Mouse (Mus musculus) large intestine, adult 2 months (tissue): ENCODE measurements around the gene Pdk2. TPM values are rescaled to one million over a fixed set of nuclear protein-coding genes. Genes with fewer than 3 reads are reported as not detected.

ENCODE experiments used
- DNase-seq: peaks from one replicate; pipeline ENCODE4 v3.0.0-alpha.2; 2012; ENCODE audit warnings: low read depth, low spot score
- WGBS: fragments of 180-500 bp; shearing (Covaris S2); methylation state at CpG from one replicate; pipeline ENCODE4 v1.1.7; 2018; 5-methylcytosine and 5-hydroxymethylcytosine counted together
- polyA plus RNA-seq: library from polyadenylated mRNA; depleted of rRNA; stranded (reverse); fragments of >200 nt; gene quantifications from 2 replicates; pipeline ENCODE4 v1.2.3, GENCODE M21; 2012

Pdk2 gene
- polyA plus RNA-seq, 1 experiment = 47.3 TPM

DNA sequence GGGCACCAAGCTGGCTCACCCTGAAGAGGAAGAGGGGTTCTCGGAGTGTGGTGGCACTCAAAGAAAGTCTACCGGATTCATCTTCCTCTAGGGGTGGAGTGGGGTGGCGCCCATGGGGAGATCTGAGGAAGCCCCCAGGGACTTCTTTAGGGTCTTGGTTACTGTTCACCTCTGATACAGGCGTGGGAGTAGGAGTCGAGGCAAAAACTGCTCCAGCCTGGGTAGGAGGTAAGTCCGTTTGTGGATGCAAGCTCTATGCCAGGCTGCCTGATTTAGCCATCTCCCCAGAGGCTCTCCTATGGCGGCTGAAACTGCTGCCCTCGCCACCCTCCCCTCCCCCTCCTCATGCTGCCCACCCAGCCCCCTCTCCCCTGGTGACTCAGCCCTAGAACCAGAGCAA lies 31.0 kb upstream of the Pdk2 start:
- WGBS = 81% methylated on average over 8 of the region's 8 CpGs
- no peak for DNase-seq

DNA sequence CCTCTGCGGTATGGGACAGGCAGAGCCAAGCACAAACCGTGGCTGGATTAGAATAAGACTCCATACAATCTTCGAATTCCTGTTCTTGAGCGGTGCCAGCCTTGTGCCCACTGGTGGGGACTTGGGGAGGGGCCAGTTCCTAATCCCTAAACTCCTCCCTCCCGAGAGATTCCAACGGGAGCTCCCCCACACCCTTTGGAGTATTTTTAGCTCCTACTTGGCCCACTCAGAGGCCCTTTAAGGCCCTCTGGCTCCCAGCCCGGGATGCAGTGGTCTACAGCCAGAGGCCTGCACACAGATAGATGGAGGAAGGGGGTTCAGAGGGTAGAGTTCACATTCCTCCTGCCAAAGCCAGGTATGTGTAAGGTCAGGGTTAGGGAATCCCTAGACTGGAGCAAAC lies 30.1 kb upstream of the Pdk2 start:
- WGBS = 65% methylated on average over 7 of the region's 7 CpGs

DNA sequence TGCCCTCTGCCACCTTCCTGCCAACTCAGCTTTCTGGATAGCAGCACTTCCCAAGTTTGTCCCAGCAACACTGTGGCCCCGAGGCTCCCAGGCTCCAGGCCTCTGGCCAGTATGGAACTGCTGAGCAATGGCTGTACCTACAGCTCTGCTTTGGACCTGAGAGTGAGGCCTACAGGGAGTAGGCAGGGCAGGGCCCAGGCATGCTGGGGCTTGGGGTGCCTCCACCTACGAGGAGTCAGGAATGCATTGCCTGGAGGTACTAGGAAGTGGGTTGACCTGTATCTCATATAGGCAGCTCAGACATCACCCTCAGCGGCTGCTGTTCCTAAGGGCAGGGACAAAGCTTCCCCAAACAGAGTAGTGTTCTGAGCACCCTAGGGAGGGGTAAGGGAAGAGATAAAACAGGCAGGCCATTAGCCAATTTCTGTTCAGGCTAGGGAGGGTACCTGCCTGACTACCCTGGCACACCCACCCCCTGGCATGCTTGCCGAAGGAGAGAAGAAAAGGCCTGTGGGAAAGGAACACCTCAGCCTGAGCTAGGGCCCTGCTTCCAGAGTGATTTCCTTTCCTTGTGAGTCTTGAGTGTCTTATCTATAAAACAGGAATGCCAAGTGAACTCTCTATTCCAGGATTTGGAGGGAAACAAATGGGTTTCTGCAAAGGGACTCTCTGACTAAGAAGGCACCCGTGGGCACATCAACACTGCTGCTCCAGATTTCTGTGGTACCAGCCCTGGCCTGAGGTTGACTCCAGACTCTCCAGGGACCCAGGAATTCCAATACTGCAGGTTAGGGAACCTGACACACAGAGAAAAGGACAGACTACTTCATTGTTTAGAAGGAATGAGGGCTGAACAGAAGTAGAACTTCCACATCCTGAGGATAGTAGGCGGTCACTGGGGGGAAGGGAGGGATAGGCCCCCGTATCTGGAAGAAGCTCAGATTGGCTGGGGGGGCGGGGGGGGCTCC lies 29.3 kb upstream of the Pdk2 start:
- DNase-seq = no peak
- 55% methylated on average over 8 of the region's 8 CpGs for WGBS

More for the DNA sequence above, 30.1 kb upstream of the Pdk2 start:
- no peak for DNase-seq

DNA sequence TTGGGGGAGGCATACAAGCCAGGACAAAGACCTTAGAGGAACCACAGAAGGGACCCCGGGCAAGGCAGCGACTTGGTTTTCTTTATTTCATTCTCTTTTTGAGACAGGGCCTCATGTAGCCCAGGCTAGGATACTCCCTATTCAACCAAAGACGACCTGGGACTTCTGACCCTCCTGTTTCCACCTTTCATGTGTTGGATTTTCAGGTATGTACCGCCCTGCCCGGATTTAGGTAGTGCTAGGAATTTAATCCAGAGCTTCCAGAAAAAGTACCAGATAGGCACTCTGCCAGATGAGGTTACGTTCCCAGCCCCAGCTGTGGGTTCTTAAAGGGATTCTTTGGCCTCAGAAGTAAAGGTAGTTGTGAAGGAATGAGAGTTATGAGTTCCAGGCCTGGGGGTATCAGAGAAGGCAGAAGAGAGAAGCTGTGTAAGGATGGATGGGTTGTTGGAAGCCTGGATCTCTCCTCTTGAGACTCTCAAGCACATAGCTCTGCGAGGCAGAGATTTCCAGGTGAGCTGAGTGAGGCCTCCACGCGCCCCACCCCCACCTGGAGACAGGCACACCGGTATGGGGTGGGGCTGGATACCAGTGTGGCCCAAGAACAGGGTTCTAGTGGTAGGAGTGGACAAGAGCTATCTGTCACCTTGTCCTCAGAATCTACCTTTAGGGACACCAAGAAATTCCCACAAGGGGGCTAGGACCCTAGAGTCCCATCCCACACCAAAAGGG lies 28.2 kb upstream of the Pdk2 start:
- DNase-seq = no peak
- 77% methylated on average over 10 of the region's 10 CpGs for WGBS

DNA sequence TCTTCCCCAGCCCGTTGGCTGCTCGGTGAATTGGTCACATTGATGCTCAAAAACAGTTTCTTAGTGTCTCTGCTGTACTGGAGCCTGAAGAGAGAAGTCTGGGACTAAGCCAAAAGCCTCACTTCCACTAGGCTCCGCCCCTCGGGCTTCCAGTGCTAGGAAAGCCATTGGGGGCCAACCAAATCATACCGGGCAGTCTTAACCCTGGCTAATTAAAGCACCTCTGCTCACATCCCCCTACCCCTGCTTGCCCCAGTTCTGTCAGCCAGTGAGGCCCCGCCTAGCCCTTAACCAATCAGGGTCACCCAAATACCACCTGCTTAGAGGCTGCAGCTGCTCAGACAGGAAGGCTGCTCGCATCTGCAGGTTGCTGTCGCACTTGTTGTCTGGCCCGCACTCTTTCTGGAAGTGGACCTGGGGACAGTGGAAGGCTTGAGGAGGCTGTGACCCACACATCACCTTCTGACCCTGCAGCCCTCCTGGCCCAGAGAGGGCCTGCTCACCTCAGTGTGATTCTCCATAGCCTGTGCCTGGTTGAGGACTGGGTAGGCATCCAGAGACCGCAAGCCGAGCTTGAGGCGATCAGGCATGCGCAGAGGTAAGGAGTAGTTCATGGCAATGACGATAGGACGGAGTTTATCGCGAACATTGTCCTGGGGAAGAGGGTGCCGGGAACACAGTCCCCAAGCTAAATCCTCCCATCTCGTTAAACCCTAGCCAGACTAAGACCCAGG lies 15.8 kb upstream of the Pdk2 start:
- no peak for DNase-seq
- 78% methylated on average over 19 of the region's 19 CpGs for WGBS

DNA sequence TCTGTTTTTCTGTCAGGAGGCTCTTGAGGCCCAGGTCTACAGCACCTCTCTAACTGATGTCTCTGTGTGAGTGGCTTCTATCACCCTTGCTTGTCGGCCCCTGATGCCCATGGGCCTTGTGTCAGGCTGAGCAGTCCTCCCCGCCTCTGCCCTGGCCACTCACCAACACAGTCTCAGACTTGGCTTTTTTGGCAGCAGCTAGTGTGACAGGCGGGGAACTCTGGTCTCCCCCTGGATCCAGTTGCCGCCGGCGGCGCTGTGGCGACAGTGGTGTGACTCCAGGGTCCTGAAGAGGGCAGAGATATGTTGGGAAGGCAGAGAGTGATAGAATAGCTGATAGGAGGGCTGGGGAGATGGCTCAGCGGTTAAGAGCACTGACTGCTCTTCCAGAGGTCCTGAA lies 11.9 kb upstream of the Pdk2 start:
- DNase-seq = no peak
- WGBS = 92% methylated on average over 9 of the region's 9 CpGs

DNA sequence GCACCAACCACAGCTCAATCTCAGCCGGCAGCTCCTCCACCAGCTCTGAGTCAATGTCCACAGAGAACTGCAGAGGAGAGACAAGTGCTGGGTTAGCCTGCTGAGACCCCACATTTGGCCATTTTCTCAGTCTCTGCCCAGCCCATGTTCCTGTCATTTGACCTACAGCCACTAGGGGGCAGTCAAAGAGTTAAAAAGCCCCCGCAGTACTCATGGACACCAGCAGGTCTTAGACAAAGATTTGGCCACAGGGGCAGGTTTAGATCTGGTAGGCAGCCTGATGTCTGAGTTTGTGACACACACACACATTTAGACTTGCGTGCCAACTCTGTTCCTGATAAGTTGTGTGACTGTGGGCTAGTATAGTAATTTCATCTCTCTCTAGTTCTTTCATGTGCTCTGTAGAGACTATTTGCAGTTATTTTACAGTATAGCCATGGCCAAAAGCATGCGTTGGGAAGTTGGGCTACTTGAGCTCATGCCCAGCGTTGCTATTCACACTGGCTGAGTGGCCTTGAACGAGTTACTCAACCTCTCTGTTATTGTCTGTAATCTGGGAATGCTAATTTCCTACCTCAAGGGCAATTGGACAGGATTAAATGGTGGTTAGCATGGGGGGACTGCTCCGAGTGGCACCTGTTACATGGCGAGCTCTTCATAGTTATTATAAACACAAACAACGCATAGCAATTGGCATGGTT lies 6.0 kb upstream of the Pdk2 start:
- WGBS = 59% methylated on average over 9 of the region's 9 CpGs
- DNase-seq = no peak

DNA sequence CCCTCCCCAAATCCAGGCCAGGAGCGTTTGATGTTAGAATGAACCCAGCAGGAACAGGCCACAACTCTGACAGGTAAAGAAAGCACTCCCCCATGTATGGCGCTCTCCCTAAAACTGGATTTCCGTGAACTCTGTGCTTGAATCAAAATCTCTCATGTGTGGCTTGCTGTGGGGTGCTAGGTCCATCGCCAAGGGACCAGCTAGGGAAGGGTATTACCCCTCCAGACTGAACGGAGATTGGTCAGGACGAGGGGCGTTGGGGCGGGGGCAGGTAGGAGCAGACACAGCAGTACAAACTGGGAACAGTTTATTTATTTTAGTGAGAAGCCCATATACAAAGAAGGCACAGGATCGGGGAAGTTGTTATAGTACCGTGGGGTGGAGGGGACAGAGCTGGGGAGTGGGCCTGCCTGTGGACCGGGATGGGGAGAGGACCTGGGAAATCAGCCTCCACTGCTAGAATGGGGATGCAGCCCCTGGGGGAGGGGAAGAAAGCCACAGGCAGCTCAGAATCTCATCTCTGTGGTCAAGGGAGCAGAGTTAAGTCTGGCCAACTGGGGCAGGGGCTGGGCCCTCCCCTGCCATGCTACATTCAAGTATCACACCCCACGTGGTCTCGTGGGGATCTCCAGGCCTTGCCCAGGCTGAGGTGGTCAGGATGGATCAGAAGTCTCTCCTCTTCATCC lies 3.2 kb upstream of the Pdk2 start:
- 75% methylated on average over 13 of the region's 13 CpGs for WGBS
- no peak for DNase-seq

DNA sequence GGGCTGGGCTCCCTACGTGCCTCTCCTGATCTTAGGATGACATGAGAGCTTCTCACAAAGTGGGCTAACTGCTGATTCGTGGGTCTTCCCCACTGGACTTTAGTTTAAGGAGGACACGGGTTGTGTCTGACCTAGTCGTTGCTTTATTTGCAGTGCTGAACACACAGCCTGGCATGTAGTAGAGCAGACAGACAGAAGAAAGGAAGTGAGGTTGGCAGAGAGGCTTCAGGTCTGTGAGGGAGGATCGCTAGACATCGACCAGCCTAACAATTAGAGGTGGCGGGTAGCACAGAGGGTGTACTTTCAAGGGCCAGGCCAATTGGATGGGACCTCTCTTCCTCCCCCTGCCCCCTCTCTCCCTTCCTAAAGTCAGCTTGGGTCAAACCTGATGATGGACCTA lies 2.5 kb upstream of the Pdk2 start:
- WGBS = 73% methylated on average over 7 of the region's 7 CpGs
- no peak for DNase-seq

DNA sequence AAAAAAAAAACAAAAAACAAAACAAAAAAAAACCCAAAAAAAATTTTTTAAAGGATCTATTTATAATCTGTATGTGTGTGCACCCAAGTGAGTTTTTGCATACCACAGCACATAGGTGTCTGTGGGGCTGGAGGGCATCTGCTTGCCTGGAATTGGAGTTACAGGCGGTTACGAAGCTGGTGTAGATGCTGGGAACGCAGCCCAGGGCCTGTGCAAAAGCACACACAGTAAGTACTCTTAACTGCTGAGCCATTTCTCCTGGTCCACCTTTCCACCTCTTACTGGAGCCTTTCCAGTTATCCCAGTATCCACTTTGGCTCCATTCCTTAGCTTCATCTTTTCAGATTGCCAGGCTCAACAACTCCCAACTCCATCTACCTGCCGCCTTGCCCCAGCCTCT lies 1.9 kb upstream of the Pdk2 start:
- 96% methylated on average over 4 of the region's 4 CpGs for WGBS
- no peak for DNase-seq

DNA sequence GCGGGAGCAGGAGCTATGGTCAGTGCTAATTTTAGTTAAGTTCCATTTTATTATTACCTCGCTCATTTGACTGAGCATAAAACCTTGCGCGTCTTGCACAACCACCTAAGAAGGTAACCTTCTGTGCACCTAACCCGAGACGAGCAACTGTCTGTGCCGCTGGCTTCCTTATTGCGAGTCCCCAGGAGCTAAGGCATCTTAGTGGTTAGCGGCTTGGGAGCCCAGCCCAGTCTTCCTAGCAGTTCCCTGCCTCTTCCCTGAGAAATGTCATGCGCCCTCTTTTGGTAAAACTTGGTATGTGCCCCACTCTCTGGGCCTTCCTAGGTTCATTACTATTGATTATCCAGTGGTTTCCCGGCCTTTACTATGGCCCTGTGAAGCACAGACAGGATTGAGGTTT lies 942 bp upstream of the Pdk2 start:
- WGBS = 0% methylated on average over 11 of the region's 11 CpGs
- peak; percentile 93 for DNase-seq

DNA sequence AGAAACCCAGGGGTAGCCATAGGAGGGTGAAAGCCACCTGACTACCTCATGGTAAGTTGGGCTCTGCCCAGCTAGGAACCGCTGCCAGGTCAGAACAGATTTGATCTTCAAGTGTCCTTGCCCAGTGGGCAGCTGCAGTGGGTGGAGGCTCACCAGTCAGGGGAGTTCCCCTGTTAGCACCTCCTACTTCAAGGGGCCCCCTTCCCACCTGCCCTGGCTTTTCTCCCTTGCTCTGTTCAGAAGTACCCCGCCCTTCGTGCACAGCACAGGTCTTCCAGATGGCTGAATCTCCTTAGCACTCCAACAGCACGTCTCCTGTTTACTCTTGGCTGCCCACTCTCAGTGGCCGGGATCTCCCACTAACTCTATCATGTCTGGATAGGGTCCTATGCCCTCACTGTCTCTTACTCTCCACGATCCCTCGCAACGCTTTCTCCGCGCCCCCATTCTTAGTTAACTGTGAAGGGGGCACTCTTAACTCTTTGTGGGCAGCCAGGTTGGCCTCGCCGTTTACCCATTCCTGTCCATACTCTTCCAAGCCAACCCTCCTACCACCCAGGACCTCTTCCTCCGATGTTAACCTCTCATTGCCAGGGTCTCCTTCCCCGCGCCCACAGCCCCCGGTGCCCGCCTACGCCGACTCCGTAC lies 539 bp downstream of the Pdk2 start:
- DNase-seq = no peak
- WGBS = 2% methylated on average over 20 of the region's 20 CpGs

DNA sequence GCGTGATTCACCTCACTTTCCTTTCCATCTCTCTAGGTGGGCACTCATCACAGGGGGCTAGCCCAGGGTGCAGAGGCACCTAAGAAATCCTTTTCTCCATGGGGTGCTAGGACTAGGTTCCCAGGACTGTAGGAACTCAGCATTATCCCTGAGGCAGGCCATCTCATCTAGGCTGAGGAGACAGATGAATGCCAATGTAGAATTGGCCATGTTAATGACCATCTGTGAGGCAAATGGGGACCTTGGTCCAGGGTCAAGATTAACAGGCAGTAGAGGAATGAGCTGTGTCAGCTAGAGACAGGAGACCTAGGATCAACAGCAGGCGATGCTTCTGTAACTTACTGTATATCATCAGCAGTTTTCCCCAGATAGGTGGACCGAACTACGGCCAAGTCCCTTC lies 1.4 kb downstream of the Pdk2 start:
- no peak for DNase-seq
- WGBS = 89% methylated on average over 4 of the region's 4 CpGs

DNA sequence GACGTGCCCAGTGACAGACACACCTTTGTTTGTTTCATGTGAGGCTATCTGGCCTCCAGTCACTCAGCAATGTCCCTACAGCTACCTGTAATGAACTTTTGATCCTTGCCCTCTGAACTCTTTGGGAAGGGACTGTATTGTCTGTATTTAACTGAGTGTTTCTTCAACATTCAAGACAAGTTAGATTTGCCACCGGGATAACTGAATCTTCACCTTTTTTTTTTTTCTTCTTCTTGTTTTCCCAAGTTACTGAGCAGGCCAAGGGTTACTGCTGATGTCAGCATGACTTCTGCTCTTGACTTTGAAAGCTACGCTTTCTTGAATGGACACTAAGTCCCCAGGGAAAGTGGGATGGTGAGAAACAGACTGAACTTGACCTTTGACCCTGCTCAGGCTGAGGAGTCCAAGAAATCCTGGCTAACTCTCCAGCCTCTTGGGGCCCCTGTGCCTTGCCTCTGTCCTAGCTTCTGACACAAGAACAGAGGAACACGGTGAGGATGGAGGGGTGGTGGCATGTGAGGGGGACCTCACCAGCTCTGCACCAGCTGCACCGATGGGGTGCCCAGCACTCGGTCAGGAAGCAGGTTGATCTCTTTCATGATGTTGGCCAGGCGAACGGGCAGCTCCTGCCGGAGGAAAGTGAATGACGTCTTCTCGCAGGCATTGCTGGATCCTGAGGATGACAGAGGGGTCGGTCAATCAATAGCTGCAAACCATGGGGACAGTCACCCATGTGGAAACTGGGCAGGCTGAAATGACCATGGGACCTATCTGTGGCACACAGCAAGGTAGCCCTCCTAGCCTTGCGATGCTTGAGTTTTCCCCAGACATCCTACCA lies 2.1 kb downstream of the Pdk2 start:
- DNase-seq = peak; percentile 68
- 71% methylated on average over 13 of the region's 13 CpGs for WGBS

DNA sequence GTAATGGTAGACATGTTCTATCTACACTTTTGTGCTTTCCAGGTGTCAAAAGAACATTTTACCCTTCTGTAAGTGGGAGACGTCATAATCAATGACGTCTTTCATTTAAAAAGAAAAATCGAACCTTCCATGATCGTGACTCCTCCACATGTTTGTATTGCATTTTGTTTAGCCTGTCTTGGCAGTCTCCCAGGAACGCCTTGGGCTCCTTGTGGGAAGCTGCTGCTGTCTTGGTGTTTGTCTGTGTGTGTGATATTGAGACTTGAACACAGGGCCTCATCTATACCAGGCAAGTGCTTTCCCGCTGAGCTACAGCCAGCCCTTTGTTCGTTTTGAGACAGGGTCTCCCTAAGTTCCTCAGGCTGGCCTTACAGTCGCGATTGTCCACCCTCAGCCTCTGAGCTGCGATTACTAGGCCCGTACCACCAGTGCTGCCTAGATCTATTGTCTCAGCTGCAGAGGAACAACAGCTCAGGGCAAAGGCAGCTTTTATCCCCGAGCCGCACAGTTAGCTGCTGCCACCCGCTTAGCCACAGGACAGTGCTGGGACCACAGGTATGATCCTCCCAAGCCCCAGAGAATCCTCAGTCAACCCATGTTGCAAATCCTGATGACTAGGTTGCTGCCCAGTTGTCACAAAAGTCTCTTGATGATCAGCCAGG lies 2.9 kb downstream of the Pdk2 start:
- 57% methylated on average over 14 of the region's 14 CpGs for WGBS
- no peak for DNase-seq

DNA sequence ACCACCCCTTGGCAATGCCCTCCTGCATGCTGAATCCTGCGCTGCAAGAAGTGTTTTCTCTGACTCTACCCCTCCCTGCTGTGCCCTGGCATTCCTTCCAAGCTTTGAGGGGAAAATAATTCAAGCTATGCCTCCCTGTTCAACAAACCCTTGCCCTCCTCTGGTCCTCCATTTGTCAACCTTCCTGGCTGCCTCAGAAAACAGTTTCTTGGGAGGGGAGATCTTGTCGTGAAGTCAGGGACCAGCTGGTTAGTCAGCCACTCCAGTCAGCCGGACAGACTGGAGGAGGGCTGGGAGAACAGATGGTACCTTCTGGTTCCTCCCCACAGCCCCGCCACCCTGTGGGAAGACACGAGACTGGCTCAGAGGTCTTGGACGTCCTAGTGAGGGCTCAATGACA lies 3.8 kb downstream of the Pdk2 start:
- WGBS = 73% methylated on average over 6 of the region's 6 CpGs
- no peak for DNase-seq

DNA sequence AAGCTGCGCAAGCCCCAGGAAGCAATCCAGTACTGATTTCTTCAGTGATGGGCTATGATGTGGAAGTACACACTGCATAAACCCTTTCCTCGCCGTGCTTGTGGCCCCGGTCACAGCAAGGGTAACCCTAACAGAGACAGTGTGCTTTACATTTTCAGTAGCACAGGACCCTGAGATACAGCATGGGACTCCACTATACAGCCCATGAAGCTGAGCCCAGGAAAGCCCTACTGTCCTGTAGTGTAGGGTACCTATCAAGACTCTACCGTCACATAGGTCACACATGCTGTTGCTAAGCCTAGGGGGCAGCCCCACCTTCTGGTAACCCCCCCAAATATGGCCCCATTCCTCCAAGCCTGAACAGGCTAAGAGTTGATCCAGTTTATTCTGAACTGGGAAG lies 4.6 kb downstream of the Pdk2 start:
- 97% methylated on average over 5 of the region's 5 CpGs for WGBS
- no peak for DNase-seq
